Mouse (Mus musculus): Measurements from ENCODE around the gene 1810013L24Rik. TPM values are rescaled to one million over a fixed set of nuclear protein-coding genes. Genes with fewer than 3 reads are reported as not detected.
"Not testable (repeated sequence)": the region's sequence is repeated elsewhere in the genome, so short reads cannot be mapped to it uniquely, and the experiment has no call there.

The 1810013L24Rik gene
- polyA plus RNA-seq, 1 experiment from 2014 or later = 19.9 TPM

DNA sequence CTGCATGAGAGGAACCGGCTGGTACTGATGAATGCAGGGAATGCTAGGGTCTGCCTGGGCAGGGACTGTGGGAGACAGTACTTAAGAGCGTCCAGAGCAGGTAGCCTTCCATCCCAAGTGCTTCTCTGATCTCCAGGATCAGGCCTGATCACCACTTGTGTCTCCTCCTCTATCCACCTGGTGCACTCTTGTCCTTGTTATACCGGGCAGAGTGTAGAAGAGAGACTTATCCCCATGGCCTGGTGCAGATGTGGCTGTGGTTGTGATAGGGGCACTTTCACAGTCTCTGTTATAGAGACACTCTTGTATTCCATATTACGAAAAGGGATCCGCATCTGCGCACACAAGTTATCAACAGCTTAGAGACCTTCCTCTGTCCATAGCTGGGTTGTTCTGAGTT is 41.5 kb downstream of the 1810013L24Rik start:
- WGBS = 90% methylated on average over 6 of the region's 6 CpGs
- no peaks in the 10 kb centered on the region for H3K27me3 ChIP-seq (replicated peaks; ENCODE audit: low read depth, poor library complexity, severe bottlenecking)
- H3K9me3 ChIP-seq = no peaks in the 10 kb centered on the region
- no peak overlapping the region for H3K4me3 ChIP-seq
- no peak for DNase-seq (ENCODE audit: low spot score)
- no peaks in the 10 kb centered on the region for H3K36me3 ChIP-seq (replicated peaks)
- H3K27ac ChIP-seq (replicated peaks) = no peak overlapping the region
- H3K4me1 ChIP-seq = peaks cover 6% of the 10 kb centered on the region; the same call in 1 of the 2 replicates

DNA sequence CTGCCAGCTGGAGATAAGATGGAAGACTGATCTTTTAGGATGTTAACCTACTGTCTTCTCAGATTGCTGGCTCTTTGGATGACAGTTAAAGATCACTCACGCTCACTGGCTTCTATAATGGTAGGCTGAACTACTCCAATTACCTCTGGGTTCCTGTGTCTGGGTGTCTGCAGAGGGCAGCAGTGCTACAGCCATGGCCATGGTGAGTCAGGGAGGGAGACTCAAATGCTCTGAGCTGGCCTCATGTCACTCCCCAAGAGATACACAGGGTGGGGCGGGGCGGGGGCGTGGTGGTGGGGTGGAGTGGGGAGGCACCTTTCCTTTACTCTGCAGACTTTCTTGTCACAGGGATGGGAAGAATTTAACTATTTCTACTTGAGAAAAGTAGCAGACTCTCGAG is 42.1 kb downstream of the 1810013L24Rik start:
- Histone ChIP-seq H3K27me3 (replicated peaks; ENCODE audit: low read depth, poor library complexity, severe bottlenecking) (no peaks in the 10 kb centered on the region), H3K4me1 (peaks cover 6% of the 10 kb centered on the region; the same call in 1 of the 2 replicates), H3K27ac (replicated peaks) (no peak overlapping the region), H3K9me3 (no peaks in the 10 kb centered on the region), H3K36me3 (replicated peaks) (no peaks in the 10 kb centered on the region), H3K4me3 (no peak overlapping the region)
- no peak for DNase-seq (ENCODE audit: low spot score)
- WGBS = 54% methylated on average over 5 of the region's 5 CpGs

DNA sequence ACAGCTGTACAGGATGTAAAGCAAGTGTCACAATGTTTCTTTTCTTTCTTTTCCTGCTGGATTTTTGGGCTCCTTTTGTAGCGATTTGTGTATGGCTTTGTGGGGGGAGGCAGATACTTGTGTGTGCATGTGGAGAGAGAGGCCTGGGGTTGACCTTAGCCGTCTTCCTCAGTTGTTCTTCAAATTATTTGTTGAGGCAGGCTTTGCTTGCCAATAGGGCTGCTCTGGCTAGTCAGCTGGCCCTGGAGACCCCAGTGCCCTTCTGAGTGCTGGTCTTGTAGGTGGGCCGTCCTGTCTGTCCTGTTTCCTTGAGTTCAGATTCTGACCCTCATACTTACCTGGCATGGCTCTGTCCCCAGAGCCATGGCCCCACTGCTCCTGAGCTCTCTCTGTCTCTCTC is 42.6 kb downstream of the 1810013L24Rik start:
- DNase-seq (ENCODE audit: low spot score) = no peak
- H3K36me3 ChIP-seq (replicated peaks) = no peaks in the 10 kb centered on the region
- no peak overlapping the region for H3K27ac ChIP-seq (replicated peaks)
- H3K4me3 ChIP-seq = no peak overlapping the region
- no peaks in the 10 kb centered on the region for H3K9me3 ChIP-seq
- peaks cover 6% of the 10 kb centered on the region; the same call in 1 of the 2 replicates for H3K4me1 ChIP-seq
- no peaks in the 10 kb centered on the region for H3K27me3 ChIP-seq (replicated peaks; ENCODE audit: low read depth, poor library complexity, severe bottlenecking)
- 76% methylated on average over 3 of the region's 3 CpGs for WGBS

DNA sequence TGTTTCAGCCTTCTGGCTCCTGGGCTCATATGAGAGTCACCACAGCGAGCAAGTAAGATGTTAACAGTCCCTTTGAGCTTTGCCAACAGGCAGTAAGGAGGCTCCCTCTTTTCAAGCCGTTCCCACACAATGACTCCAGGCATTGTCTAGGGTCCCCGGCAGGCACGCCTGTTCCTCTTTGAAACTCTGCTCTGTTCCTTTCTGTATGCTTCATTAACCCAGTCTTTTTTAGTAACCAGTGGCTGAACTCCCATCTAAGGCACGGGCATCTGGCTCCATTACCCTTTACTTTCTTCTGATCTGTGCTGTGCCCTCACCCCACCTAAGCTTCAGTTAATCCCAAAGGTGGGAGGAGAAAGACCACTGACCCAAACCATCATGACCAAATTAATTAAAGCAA is 50.2 kb downstream of the 1810013L24Rik start:
- no peak for DNase-seq (ENCODE audit: low spot score)
- H3K27ac ChIP-seq (replicated peaks) = no peak overlapping the region
- H3K4me1 ChIP-seq = no peaks in the 10 kb centered on the region
- no peaks in the 10 kb centered on the region for H3K36me3 ChIP-seq (replicated peaks)
- WGBS = 43% methylated on average over 5 of the region's 5 CpGs
- no peaks in the 10 kb centered on the region for H3K27me3 ChIP-seq (replicated peaks; ENCODE audit: low read depth, poor library complexity, severe bottlenecking)
- H3K4me3 ChIP-seq = no peak overlapping the region
- H3K9me3 ChIP-seq = no peaks in the 10 kb centered on the region

DNA sequence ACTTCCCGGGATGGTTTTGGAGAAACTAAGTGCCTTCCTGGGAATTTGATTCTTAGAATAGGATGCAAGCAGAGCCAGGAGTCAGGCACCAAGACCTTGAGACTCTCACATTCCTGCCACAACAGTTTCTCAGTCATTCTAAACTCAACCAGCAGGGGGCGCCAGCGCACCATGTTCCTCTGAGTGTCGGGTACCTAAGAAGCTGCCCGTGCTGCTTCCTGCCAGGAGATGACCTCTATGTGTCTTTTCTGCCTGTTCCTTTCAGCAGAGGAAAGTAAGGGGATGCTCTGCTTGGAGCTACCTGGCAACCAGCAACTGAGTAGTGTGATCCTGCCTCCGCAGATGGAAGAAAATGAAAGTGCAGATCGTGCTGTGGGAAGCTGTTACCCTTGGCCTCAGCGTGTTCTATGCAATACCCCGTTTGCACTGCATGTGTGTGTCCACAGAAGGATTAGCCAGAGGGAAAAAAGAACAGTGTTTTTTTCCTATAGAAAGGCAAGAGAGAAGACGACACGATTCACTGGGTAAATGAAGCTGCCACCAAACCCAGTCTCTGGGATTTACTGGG is 53.9 kb downstream of the 1810013L24Rik start:
- Histone ChIP-seq H3K4me1 (no peaks in the 10 kb centered on the region), H3K27ac (replicated peaks) (no peak overlapping the region), H3K4me3 (no peak overlapping the region), H3K36me3 (replicated peaks) (no peaks in the 10 kb centered on the region), H3K27me3 (replicated peaks; ENCODE audit: low read depth, poor library complexity, severe bottlenecking) (no peaks in the 10 kb centered on the region), H3K9me3 (no peaks in the 10 kb centered on the region)
- peak; percentile 89 for DNase-seq (ENCODE audit: low spot score)
- 42% methylated on average over 11 of the region's 11 CpGs for WGBS

DNA sequence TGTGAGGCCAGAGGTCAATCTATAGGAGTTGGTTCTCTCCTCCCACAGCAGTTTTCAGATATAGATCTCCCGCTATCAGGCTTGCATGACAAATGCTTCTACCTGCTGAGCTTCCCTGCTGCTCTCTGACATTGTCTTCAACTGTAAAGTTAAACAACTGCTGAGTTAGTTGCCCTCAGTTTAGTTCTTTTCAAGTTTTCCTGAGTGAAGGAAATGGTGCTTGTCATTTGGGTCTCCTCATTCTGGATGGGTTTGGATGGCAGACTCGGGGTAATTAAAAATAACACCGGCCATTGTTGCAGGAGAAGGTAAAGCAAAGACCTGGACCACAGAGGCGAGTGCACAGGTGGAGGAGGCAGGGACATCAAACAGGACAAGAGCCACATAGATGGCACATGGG is 64.3 kb downstream of the 1810013L24Rik start:
- H3K27me3 ChIP-seq (replicated peaks; ENCODE audit: low read depth, poor library complexity, severe bottlenecking); DNase-seq (ENCODE audit: low spot score); H3K27ac ChIP-seq (replicated peaks); H3K9me3 ChIP-seq; H3K4me3 ChIP-seq; H3K36me3 ChIP-seq (replicated peaks); H3K4me1 ChIP-seq: not testable (repeated sequence)
- 50% methylated on average over 4 of the region's 4 CpGs for WGBS

DNA sequence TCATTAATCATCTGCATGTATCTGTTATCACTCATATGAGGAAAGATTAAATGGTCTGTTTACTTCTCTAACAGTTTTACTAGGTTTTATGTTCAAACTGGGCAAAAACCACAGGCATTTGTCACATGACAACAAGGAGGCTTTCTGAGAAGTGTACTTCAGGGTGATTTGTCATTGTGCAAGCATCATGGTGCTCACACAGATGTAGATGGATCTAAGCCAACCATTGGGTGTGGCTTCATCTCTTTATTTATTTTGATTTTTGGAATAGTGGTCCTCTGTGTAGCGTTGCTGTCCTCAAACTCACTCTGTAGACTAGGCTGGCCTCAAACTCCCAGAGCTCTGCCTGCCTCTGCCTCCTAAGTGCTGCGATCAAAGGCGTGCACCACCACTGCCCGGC is 65.4 kb downstream of the 1810013L24Rik start:
- Histone ChIP-seq H3K4me1 (no peaks in the 10 kb centered on the region), H3K27ac (replicated peaks) (no peak overlapping the region), H3K36me3 (replicated peaks) (no peaks in the 10 kb centered on the region), H3K4me3 (no peak overlapping the region), H3K9me3 (no peaks in the 10 kb centered on the region), H3K27me3 (replicated peaks; ENCODE audit: low read depth, poor library complexity, severe bottlenecking) (no peaks in the 10 kb centered on the region)
- 93% methylated on average over 4 of the region's 4 CpGs for WGBS
- no peak for DNase-seq (ENCODE audit: low spot score)

DNA sequence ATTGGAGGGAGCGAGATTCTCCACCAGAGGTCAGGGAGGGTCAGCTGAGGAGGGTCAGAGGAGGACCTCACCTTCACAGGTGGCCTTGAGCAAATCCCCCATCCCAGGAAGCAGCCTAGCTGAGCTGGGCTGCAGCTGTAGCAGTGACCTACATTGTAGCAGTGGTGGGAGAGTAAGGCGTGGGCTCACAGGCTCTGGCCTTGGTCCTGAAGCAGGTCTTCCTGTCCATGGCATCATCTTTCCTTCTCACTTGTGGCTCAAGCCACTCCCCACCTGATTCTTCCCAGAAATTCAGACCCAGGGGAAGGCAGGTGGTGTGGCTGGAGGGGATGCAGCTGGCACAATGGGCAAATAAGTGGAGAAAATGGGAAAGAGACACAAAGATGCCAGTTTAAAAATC is 76.2 kb downstream of the 1810013L24Rik start:
- H3K27ac ChIP-seq (replicated peaks); H3K9me3 ChIP-seq; H3K4me1 ChIP-seq; H3K4me3 ChIP-seq; H3K36me3 ChIP-seq (replicated peaks); H3K27me3 ChIP-seq (replicated peaks; ENCODE audit: low read depth, poor library complexity, severe bottlenecking): not testable (repeated sequence)
- peak; percentile 39 for DNase-seq (ENCODE audit: low spot score)
- WGBS = 15% methylated on average over 2 of the region's 2 CpGs

Other genes starting within 250 kb of the 1810013L24Rik start
- gene Pmm2, start 192.4 kb upstream of the 1810013L24Rik start, polyA plus RNA-seq (2016; fragmentation: Nextera tagmentation; extraction: Ambion mirVana) = 54.1 and 58.7 TPM in 2 replicates
- gene Tmem186, start 192.4 kb upstream of the 1810013L24Rik start, polyA plus RNA-seq (2016; fragmentation: Nextera tagmentation; extraction: Ambion mirVana) = 23.5 and 25.4 TPM in 2 replicates
- gene Carhsp1, start 157.9 kb upstream of the 1810013L24Rik start, polyA plus RNA-seq (2016; fragmentation: Nextera tagmentation; extraction: Ambion mirVana) = 168 and 176 TPM in 2 replicates
- not detected in 2 replicates for gene Gm5767, start 149.3 kb upstream of the 1810013L24Rik start, polyA plus RNA-seq (2016; fragmentation: Nextera tagmentation; extraction: Ambion mirVana)
- gene Usp7, start 37.8 kb upstream of the 1810013L24Rik start, polyA plus RNA-seq (2016; fragmentation: Nextera tagmentation; extraction: Ambion mirVana) = 29.2 and 31.6 TPM in 2 replicates